Mouse (Mus musculus) embryo, embryonic 10 days (tissue): ENCODE measurements around the gene Smoc1.

Experiments used
- DNase-seq: peaks from one replicate; pipeline ENCODE4 v3.0.0-alpha.2; 2015; ENCODE audit warnings: low spot score

Gene Smoc1

GRCm38 (mm10) chr12:81024993-81025392 lies 1.6 kb upstream of the Smoc1 start:
- no peak for DNase-seq

DNA sequence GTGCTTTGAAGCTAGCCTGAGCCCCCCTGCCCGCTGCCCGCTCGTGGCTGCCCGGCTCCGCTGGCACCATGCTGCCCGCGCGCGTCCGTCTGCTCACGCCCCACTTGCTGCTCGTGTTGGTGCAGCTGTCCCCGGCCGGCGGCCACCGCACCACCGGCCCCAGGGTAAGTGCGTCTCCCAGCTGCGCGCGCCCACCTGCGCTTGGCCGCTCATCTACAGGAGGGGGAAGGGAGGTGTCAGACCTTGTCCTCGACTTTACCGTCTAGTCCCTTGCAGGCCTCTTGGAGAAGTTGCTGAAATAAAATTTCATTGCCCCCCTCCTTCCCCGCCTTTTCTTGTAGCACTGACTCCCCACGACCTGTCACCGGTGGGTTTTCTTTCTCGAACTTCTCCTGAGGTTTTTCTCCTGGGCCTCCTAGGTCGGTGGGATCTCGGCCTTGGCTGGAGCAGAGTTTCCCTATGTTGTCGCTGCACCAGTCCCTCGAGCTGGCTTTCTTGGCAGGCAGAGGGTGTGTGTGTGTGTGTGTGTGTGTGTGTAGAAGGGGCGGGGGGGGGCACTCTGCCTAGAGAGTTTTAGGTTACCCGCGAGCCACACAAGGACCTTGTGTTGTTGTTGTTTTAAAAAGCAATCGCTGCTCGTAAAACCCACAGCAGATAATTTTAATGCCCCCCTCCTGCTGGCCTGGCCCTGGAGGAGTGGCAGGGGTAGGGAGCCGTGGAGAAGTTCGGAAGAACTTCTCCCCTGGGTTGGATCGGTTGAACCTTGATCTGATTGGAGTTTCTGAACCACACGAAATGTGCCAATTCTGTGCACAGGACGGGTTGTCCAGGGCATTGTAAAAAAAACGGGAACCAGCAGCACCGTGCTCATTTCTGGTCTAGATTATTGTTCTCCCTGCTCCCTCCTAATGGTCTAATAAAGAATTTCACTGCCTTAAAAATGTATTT lies 661 bp downstream of the Smoc1 start:
- DNase-seq: peak; percentile 23

GRCm38 (mm10) chr12:81028291-81028920 lies 1.8 kb downstream of the Smoc1 start:
- peak; percentile 39 for DNase-seq

GRCm38 (mm10) chr12:81029731-81030130 lies 3.1 kb downstream of the Smoc1 start:
- DNase-seq: peak; percentile 30

DNA sequence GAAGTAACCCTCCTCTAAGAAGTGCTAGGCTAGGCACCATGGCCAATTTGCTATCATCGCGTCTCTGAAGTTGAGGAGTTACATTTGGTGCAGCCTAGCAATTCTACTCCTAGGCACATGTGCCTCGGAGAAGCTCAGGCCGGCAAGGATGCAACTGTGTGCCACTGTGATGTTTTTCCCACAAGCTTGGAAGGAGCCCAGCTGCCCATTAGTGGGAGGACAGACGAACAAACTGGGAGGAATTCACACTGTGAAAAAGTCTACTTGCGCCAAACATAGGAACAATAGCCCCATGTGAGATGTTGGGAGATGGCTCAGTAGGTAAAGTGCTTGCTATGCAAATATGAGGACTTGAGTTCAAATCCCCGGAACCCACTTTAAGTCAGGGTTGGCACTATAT lies 5.0 kb downstream of the Smoc1 start:
- DNase-seq: no peak

- DNase-seq: no peak
Measured at GRCm38 (mm10) chr12:81033389-81034041, 6.9 kb downstream of the Smoc1 start.

- DNase-seq: no peak
Measured at GRCm38 (mm10) chr12:81034042-81034417, 7.4 kb downstream of the Smoc1 start.

DNA sequence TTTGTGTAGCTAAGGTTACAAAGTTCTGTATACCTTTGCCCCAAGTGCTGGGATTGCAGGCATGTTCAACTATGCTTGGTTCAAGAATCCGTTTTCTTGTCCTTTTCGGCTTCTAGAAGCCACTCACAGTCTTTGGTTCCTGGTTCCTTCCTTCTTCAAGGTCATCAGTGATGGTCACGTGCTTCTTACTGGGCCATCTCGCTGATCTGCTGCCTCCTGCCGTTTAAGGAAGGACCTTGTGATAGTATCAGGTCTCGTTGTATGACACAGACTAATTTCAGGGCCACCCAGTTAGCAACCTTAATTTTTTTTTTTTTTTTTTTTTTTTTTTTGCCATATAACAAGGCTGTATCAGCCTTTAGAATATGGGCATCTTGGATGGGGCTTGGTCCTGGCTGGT lies 9.2 kb downstream of the Smoc1 start:
- no peak for DNase-seq

- peak; percentile 60 for DNase-seq
Measured at GRCm38 (mm10) chr12:81043616-81044015, 17.0 kb downstream of the Smoc1 start.

DNA sequence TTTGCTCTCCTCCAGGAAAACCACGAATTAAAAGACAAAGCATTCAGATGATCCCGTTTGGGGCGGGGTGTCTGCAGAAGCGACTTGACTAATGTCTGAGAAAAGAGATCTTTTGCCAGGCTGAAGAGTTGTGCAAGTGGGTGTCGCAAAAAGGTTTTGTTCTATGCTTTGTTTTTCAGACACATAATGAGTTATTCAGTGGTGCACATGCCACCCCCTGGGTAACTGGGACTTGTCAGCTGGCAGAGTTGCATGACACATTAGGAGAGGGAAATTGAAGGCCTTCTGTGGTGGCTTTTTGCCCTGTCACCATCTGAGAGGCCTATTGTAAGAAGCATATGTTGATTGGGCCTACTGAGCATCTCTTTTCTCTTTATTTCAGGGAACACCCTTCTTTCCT lies 20.3 kb downstream of the Smoc1 start:
- DNase-seq: no peak

DNA sequence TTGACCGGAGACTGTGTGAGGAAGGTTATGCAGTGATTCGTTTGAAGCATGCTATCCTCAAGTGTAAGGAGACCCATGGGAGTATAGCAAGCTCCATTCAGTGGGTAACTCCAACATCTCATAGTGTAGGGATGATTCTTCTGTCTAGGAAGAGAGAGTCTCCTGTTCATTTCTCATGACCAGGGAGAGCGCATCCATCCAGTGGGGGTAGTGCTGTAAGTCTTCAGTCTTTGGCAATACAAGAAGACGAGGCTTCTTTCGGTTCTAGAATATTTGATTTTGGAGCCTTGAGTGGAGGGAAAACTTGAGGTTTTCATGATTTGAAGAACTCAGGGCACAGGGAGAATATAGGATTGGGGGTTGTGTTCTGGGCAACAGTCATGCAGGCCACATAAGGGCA lies 23.1 kb downstream of the Smoc1 start:
- no peak for DNase-seq

- DNase-seq: no peak
Measured at GRCm38 (mm10) chr12:81055000-81055705, 28.5 kb downstream of the Smoc1 start.

DNA sequence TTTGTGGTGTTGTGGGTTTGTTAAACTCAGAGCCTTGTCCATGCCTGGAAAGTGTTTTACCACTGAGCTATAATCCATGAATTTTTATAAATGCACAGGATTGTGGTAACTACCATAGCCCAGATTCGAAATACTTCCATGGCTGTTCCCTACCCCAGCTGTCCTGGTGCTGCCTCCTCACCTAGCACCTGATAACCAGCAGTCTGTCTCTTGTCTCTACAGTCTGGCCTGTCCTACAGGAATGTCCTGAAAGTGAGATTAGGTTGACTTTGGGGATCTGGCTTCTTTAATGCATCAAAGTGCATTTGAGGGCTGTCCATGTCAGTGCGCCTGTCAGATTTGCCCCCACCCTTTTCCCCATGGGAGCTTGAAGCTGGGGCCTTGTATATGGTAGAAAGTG lies 29.2 kb downstream of the Smoc1 start:
- DNase-seq: no peak

DNA sequence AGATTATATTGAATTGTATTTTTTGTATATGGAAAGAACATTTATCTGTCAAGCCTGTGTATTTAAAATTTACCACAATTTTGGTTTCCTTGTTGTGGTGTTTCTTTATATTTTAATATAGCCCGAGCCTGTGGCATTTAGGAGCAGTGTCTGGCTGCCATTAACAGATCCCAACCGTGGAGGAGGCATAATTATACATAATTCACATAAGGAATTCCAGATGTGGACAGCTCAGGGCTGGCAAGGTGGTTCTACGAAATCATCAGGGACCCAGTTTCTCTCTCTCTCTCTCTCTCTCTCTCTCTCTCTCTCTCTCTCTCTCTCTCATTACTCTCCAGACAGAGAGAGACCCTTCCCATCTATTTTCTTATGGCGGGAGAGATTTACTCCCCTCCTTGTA lies 31.0 kb downstream of the Smoc1 start:
- no peak for DNase-seq

GRCm38 (mm10) chr12:81058561-81058960 lies 32.0 kb downstream of the Smoc1 start:
- DNase-seq: no peak

- DNase-seq: no peak
Measured at GRCm38 (mm10) chr12:81061831-81062361, 35.3 kb downstream of the Smoc1 start.

DNA sequence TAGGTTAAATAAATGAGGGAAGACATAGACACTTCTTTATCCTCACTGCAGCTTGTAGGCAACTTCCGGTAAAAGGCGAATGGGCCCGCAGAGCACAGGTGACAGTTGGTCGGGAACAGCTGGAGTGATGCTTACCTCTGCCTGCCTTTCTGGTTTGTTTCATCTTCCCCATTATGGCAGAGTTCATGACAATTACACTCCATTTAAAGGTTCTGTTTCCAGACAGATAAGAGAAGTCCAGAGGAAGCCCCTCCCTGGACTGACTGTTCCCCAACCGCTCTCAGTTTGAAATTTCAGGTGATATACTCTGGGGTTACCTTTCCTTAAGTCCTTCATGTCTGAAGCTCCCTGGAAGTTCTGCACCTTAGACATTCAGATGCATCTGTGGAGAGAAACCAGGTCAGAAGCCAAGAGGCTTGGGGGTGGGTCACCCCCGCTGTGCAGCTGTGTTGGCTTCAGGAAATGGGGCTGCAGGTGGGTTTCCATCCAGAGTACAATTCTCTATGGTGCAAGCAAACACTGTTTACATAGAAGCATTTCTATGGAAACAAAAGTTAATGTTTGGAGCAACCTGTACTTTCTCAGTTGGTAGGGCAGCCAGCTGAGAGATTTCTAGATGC lies 36.8 kb downstream of the Smoc1 start:
- no peak for DNase-seq

DNA sequence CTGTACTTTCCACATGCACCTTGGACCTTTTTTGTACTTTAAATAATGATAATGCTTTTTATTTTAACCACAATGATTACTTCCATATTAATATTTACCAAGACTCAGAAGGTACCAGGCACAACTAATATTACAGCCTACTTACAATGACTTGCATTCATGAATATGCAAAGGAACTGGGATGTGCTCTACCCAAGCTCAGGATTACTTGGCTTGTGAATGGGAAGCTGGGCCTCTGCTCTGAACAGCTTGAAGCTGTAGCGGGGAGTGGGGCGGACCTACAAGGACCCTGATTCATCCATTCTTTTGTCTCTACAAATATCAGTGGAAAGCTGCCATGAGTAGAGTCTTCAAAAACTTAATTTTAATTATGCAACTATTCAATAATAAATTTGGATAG lies 47.5 kb downstream of the Smoc1 start:
- DNase-seq: no peak

GRCm38 (mm10) chr12:81074941-81075340 lies 48.3 kb downstream of the Smoc1 start:
- DNase-seq: no peak

GRCm38 (mm10) chr12:81077953-81078646 lies 51.5 kb downstream of the Smoc1 start:
- no peak for DNase-seq

DNA sequence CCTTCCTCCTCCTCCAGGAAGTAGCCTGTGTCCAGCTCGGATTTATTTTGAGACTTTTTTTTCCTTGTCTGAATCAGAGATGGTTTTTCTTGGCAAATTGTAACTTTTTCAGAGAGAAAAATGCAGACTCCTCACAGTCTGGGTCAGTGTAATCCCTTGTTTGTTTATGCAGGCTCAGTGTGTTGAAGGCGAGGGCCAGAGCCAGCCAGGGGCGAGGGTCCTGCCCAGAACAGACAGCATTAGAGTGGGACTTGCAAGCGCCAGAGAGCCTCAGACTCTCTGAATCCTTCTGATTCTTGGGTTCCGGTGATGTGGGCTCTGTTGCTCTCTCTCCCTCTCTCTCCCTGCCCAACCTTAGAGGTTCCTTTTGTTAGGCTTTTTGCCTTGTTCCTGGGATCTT lies 53.7 kb downstream of the Smoc1 start:
- DNase-seq: no peak
